Mouse (Mus musculus): ENCODE data around the gene Rbpj.

DNA sequence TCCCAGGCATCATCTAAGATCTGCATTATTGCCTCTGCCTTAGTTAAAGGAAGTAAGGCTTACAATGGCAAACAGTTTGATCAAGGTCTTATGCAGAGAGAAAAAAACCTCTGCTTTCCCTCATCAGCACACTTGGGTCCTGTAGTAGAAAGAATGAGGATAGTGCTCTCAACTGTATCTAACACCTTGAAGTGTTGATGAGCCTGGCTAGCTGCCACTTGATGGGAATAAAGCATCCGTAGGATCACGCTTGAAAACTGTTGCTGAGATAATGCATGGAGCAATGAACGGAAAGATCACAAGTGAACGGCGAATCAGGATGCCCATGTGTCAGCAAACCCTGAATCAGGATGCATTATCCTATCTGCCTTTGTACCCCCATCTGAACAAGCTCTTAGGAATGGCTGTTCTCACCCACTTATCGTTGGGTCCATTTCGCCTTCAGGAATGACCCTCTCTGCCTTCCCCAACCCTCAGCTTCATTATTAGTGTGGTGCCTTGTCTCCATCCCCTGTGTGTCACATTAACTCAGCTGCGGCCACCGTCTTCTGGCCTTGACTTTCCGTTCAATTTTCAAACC, 54.1 kb downstream of the Rbpj start:
- TF ChIP-seq FLI1 (IDR thresholded peaks at IDR 0.05; ENCODE audit: low read length) (no peak), GATA1 (IDR thresholded peaks at IDR 0.05; ENCODE audit: borderline replicate concordance, low read length) (no peak)

Measured in megakaryocyte, embryonic 14.5 days (primary cell).